Mouse (Mus musculus) spleen, adult 12 weeks (tissue): Measurements from ENCODE around the gene Fkbp10.
A peak's percentile ranks its signal among the peaks of the same experiment; 100 is the strongest.

Experiments
- DNase-seq: peaks from one replicate; pipeline ENCODE4 v3.0.0; 2022; ENCODE audit warnings: low spot score

Fkbp10 gene

DNA sequence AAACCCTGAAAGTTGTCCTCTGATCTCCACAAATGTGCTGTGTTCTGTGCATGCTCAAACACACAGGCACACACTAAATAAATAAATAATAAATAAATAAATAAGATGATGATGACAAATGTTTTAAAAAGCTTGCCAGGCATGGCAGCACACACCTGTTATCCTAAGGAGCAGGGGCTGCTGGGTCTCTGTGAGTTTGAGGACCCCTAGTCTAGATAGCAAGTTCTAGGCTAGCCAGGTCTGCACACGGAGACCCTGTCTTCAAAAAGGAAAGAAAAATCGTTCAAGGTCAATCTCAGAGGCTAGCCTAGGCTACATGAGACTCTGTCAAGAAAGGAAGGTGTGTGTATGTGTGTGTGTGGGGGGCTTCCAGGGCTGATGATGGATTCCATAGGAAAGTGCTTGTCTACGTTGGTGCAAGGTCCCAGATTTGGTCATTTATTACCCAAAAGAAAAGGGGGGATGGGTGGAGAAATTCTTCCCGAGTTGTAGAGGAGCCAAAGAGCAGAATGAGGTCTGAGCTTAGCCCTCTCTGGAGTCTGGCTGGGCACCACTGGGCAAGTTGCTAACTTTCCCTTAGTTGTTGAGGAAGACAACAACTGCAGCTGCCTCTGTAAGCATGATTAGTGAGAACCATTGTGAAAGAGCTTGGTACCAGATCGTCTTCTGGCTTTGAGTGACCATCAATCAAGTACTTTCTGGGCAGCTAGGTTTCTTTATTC lies 21.0 kb upstream of the Fkbp10 start:
- no peak for DNase-seq

DNA sequence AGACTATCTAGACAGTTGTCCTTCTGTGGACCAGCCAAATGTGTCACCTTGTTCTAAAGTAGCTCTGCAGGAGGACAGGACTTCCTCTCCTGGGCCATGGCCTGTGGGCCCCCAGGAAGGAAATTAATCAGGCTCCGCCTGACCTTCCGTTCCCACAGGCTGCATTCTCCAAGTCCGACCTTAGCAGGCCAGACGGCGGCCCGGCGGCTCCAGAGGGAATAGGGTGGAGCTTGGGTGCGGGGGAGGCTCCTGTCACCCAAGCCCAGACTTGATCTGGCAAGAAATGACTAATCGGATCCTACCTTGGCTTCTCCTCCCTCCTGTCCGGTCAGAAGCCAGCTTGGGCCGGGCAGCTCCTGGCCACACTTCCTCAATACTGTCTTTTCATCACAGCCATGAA lies 20.3 kb upstream of the Fkbp10 start:
- no peak for DNase-seq

DNA sequence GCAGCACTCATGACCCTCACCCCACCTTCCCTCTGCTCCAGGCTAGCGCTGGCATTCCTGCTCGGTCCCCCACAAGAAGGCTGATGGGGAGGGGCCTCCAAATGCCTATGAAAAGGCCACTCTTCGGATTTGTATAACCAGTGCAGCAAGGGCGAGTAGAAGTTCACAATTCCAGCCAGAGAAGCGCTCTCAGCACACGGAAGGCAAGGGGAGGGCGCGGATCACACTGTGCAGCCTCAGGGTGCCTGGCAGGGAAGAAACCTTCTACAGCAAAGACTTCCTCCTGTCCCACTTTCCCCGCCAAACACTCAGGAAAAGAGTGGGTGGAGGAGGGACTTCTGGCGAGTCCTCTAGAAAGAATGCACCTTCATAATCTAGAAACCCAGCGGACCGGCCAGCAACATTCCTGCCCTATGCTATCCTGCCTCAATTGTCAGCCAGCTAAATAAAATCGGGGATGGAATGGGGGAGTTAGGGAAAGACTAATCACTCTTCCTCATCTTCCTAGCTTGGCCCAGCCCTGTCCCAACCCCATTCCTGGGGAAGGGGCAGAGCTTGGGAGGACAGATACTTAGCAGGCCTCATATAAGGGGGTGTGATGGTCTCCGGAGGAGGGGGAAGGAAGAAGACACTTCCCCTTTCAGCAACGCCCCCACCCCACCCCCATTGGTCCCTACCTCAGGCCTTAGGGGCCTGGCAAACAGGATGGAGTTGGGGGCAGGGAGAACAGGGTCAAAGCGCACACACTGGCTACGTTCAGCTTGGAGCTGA lies 19.5 kb upstream of the Fkbp10 start:
- DNase-seq, result no peak

DNA sequence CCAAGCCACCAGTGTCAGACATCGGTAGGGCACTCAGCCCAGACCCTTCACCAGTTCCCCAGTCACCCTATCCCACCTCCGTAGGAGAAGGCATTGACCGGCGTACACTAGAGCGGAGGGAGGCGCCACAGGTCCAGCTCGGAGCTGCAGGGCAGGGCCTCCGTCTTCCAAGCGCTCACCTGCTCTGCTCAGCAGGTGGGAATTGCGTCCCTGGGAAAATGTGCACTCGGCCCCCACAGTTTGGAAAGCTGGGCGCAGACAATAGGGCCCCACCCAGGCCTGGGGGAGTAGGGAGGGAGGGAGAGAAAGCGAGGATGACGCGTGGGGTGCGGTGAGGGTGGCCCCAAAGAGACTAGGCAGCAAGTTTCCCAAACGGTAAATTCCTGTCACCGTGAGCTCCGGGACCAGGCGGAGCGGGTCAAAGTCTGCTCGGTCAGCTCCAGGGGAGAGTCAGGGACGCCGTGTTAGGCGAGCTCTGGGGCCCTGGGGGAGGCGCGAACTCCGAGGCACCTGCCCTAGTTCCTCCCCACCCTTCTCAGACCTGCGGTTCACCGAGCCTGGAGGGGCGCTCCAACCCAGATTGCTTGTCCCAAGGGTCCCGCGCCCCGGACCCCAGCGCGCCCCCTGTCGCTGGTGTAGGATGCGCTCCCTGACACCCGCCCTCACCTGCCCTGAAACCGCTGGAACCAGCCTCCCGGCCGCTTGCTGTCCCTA lies 18.5 kb upstream of the Fkbp10 start:
- DNase-seq, result no peak

DNA sequence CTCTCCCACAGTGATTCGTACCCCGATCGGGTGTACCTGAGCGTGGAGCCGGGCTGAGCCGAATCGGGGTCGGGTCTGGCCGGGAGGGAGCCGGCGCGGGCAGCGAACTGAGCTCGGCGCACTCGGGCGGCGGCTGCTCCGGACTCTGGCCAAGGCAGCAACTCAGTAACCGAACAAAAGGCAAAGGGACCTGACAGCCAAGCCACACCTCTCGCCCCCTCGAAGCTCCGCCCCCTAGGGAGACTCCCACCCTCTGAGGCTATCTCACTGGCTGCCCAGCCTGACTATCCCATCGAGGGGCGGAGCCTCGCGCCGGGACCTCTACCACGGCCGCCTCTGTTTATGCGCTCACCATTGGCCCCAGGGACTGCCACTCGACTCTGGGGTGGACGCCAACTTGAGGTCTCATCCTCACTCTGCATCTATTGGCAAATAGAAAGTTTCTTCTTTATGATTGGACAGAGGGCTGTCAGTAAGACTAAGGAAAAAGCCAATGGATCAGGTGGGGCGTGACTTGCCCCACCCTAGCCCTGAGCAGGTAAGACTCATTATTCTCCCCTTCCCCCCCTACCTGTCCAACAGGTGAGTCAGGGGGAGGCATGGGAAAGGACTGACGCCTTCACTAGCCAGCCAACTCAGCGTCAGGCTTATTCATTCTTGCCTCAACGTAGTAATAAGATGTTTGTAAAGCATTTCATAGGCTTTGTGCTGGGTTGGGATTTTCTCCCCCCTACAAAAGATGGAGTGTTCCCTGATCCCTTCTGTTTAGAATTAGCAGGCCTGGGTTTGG lies 17.7 kb upstream of the Fkbp10 start, which contains the start of gene Jup:
Jup (minus strand) TSS at position 164 of the 790 bp plus-strand sequence.
- DNase-seq, result peak; percentile 72

GRCm38 (mm10) chr11:100398517-100398916 lies 17.0 kb upstream of the Fkbp10 start:
- no peak for DNase-seq

DNA sequence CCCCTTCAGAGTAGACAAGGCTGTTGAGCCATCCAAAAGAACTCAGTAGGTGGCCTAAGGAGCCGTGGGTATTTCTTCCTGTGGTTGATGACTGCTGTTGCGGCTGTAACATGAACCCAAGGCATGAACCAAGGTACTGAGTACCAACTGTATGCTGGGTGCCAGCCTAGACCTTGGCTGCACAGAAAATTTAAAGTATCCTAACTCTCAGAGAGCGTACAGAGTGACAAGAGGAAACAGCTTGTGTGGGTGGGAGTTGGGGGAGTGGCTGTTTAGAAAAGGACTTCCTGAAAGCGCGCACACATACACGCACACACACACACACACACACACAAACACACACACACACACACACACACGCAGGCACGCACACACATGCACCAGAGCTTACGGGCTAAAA lies 16.2 kb upstream of the Fkbp10 start:
- DNase-seq, result no peak

GRCm38 (mm10) chr11:100399727-100400538 lies 15.6 kb upstream of the Fkbp10 start:
- no peak for DNase-seq

- DNase-seq, result no peak
Measured at GRCm38 (mm10) chr11:100400842-100401241, 14.7 kb upstream of the Fkbp10 start.

- DNase-seq, result no peak
Measured at GRCm38 (mm10) chr11:100402240-100402639, 13.3 kb upstream of the Fkbp10 start.

DNA sequence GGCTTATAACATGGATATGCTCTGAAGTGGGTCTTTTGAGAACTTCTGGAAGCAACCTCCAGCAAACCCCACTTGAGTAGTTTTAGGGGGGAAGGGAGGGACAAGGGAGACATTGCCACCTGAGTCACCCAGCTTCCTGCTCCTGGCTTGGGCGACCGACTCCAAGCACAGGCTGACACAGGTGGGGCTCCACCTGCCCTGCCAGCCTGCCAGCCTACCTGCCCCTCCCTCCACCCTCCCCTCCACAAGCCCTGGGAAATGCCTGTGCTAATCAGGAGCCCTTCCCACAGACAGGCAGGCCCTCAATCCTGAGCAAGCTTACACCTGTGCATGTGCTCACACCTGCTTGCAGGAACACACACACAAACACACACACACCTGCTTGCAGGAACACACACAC lies 12.8 kb upstream of the Fkbp10 start:
- no peak for DNase-seq

GRCm38 (mm10) chr11:100403445-100404134 lies 11.9 kb upstream of the Fkbp10 start:
- DNase-seq, result no peak

- no peak for DNase-seq
Measured at GRCm38 (mm10) chr11:100404456-100405074, 10.9 kb upstream of the Fkbp10 start.

DNA sequence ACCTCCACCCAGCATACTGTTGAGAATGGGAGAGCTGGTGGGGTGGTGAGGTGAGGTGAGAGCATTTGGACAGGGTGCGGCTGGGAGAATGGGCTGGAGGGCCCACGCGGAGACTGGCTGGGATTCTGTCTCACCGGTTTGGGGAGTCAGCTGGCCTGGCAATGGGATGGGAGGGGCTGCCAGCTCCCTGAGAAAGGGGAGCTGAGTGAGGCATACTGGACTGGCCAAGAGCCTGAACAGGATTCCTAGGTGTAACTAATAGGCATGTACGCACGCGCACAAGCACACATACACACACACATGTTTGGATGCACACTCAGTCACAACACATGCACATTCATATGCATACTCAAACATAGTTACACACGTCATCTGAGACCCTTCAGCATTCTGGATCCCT lies 9.2 kb upstream of the Fkbp10 start:
- no peak for DNase-seq

GRCm38 (mm10) chr11:100406995-100407705 lies 8.3 kb upstream of the Fkbp10 start:
- DNase-seq, result no peak

- DNase-seq, result no peak
Measured at GRCm38 (mm10) chr11:100408076-100408834, 7.2 kb upstream of the Fkbp10 start.

- DNase-seq, result no peak
Measured at GRCm38 (mm10) chr11:100408835-100409462, 6.5 kb upstream of the Fkbp10 start.

DNA sequence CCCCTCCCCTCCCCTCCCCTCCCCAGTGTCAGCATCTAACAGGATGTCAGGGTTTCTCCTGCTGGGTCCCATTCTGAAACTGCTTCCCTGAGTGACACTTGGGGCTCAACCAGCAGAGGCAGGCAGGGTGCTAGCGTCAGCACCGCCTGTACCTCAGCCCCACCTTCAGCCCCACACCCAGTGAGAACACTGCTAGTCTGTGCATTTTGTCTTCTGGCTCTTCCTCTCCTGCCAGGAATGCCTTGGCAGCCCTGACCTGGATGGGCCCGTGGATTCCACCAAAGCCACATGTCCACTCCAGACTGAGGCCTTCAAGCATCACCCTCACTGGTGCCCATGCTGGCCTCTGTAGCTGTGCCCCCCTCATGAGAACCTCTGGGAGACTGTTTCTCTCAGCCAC lies 5.8 kb upstream of the Fkbp10 start:
- no peak for DNase-seq
